24 mouse cellular contexts compared by ENCODE assay signal in genomic region chr6:146740724-146741123, GRCm38 (mm10). TPM values are rescaled to one million over a fixed set of nuclear protein-coding genes. Genes with fewer than 3 reads are reported as not detected.
DNase-seq lines count a peak whose midpoint lies in the region; ATAC-seq and TF ChIP-seq lines count a peak whose summit lies in the region.
"Had no signal": no experiment of that assay in that cellular context is flagged by ENCODE, and none has a peak within 500 bp of the region (broad histone marks: within the 10 kb centered on the region; RNA-seq: fewer than 3 reads in every experiment).

No protein-coding gene starts in this region.

- no peaks in the 10 kb centered on the region for H3K27me3 ChIP-seq in intestine, embryonic 16.5 days (replicated peaks; ENCODE audit: control insufficient read depth, insufficient read depth, low read length)
- H3K27me3 ChIP-seq in intestine, postnatal 0 days (replicated peaks; ENCODE audit: control insufficient read depth, insufficient read depth, low read length) = no peaks in the 10 kb centered on the region
- no peaks in the 10 kb centered on the region for H3K27me3 ChIP-seq in liver, embryonic 13.5 days
- no peaks in the 10 kb centered on the region for H3K27me3 ChIP-seq in MEL (ENCODE audit: control insufficient read depth in 1 of 2, insufficient read depth in 2 of 2, low read length in 2 of 2)
- H3K27me3 ChIP-seq: embryonic facial prominence, embryonic 13.5 days; embryonic facial prominence, embryonic 15.5 days; forebrain, embryonic 12.5 days had no signal

- peaks cover 11% of the 10 kb centered on the region; the same call in 1 of the 2 replicates for H3K79me2 ChIP-seq in MEL (ENCODE audit: control insufficient read depth, insufficient read depth, low read length, poor library complexity)

- TF ChIP-seq EP300 in MEL (IDR thresholded peaks at IDR 0.05; ENCODE audit: low read depth in 1 of 2, low read length in 2 of 2) = peak; percentile 59 to 69; a peak in 3 of 4 replicates

- no peaks in the 10 kb centered on the region for H3K36me3 ChIP-seq in intestine, embryonic 16.5 days (ENCODE audit: control insufficient read depth, insufficient read depth, low read length)
- H3K36me3 ChIP-seq in intestine, postnatal 0 days (ENCODE audit: control insufficient read depth, insufficient read depth) = no peaks in the 10 kb centered on the region
- no peaks in the 10 kb centered on the region for H3K36me3 ChIP-seq in liver, embryonic 13.5 days
- peaks cover 0 to 33% of the 10 kb centered on the region in 2 experiments; a peak in 2 of 4 replicates for H3K36me3 ChIP-seq in MEL (ENCODE audit: control insufficient read depth in 1 of 2, insufficient read depth in 2 of 2, low read length in 2 of 2)
- H3K36me3 ChIP-seq: embryonic facial prominence, embryonic 13.5 days; embryonic facial prominence, embryonic 15.5 days; forebrain, embryonic 10.5 days; forebrain, embryonic 12.5 days had no signal

- peaks cover 2% of the 10 kb centered on the region; the same call in 1 of the 2 replicates for H3K4me1 ChIP-seq in intestine, embryonic 16.5 days (ENCODE audit: control insufficient read depth, insufficient read depth, low read length)
- H3K4me1 ChIP-seq in intestine, postnatal 0 days (replicated peaks; ENCODE audit: control insufficient read depth, insufficient read depth, low read length) = peaks cover 2% of the 10 kb centered on the region; the same call in 1 of the 2 replicates
- H3K4me1 ChIP-seq in liver, embryonic 13.5 days (replicated peaks) = peaks cover 10% of the 10 kb centered on the region
- H3K4me1 ChIP-seq in MEL (ENCODE audit: control insufficient read depth in 1 of 2, insufficient read depth in 2 of 2, low read length in 2 of 2) = peaks cover 10 to 23% of the 10 kb centered on the region in 2 experiments
- H3K4me1 ChIP-seq: forebrain, embryonic 12.5 days had no signal

- TF ChIP-seq POLR2A in MEL (IDR thresholded peaks at IDR 0.05; ENCODE audit: control insufficient read depth in 1 of 2, insufficient read depth in 1 of 2, low read depth in 1 of 2, low read length in 2 of 2, poor library complexity in 1 of 2) = no peak

- H3K27ac ChIP-seq in intestine, embryonic 16.5 days (ENCODE audit: low read length) = no peak overlapping the region
- no peak overlapping the region for H3K27ac ChIP-seq in intestine, postnatal 0 days (ENCODE audit: low read depth, low read length)
- H3K27ac ChIP-seq in liver, embryonic 13.5 days = no peak overlapping the region
- peak overlapping the region; percentile 44; the same call in 1 of the 2 replicates for H3K27ac ChIP-seq in MEL (ENCODE audit: control insufficient read depth, low read depth, low read length)
- H3K27ac ChIP-seq: embryonic facial prominence, embryonic 13.5 days; embryonic facial prominence, embryonic 15.5 days; forebrain, embryonic 10.5 days; forebrain, embryonic 12.5 days had no signal

- H3K9me3 ChIP-seq in intestine, embryonic 16.5 days (ENCODE audit: control insufficient read depth, low read length) = no peaks in the 10 kb centered on the region
- H3K9me3 ChIP-seq in intestine, postnatal 0 days (ENCODE audit: control insufficient read depth) = no peaks in the 10 kb centered on the region
- H3K9me3 ChIP-seq in liver, embryonic 13.5 days (replicated peaks) = no peaks in the 10 kb centered on the region
- H3K9me3 ChIP-seq in MEL (replicated peaks; ENCODE audit: insufficient read depth, low read length) = no peaks in the 10 kb centered on the region
- H3K9me3 ChIP-seq: embryonic facial prominence, embryonic 13.5 days; embryonic facial prominence, embryonic 15.5 days; forebrain, embryonic 10.5 days; forebrain, embryonic 12.5 days had no signal

- no peak overlapping the region for H3K4me3 ChIP-seq in intestine, embryonic 16.5 days (ENCODE audit: low read length)
- no peak overlapping the region for H3K4me3 ChIP-seq in intestine, postnatal 0 days (ENCODE audit: low read depth, low read length)
- no peak overlapping the region for H3K4me3 ChIP-seq in liver, embryonic 13.5 days (replicated peaks)
- no peak overlapping the region for H3K4me3 ChIP-seq in MEL (ENCODE audit: control insufficient read depth in 1 of 2, insufficient read depth in 1 of 2, low read depth in 2 of 2, low read length in 2 of 2)
- H3K4me3 ChIP-seq: embryonic facial prominence, embryonic 13.5 days; embryonic facial prominence, embryonic 15.5 days; erythroblast, embryonic 14.5 days; forebrain, embryonic 10.5 days; forebrain, embryonic 12.5 days had no signal

- H3K4me2 ChIP-seq in intestine, embryonic 16.5 days (ENCODE audit: low read depth, low read length) = no peak overlapping the region
- no peak overlapping the region for H3K4me2 ChIP-seq in intestine, postnatal 0 days (replicated peaks; ENCODE audit: low read depth)
- no peak overlapping the region for H3K4me2 ChIP-seq in liver, embryonic 13.5 days
- H3K4me2 ChIP-seq: embryonic facial prominence, embryonic 13.5 days; embryonic facial prominence, embryonic 15.5 days; forebrain, embryonic 12.5 days had no signal

- DNase-seq in liver, embryonic 13.5 days = no peak
- DNase-seq in liver (no peak), MEL (ENCODE audit: low read depth, low spot score) (no peak)
- DNase-seq in lung, postnatal 14 days = no peak
- DNase-seq: adrenal gland, adult 2 months; adrenal gland, postnatal 10 days; adrenal gland, postnatal 25 days; cerebellum, adult 11 months; cerebellum, adult 18-20 months; cerebellum, adult 8-10 months; cerebellum, adult 9-11 months; cerebellum, postnatal 14 days; cerebellum, postnatal 36 days; embryo, embryonic 11 days; forebrain, postnatal 0 days had no signal

- no peak overlapping the region for H3K9ac ChIP-seq in intestine, embryonic 16.5 days (ENCODE audit: low read depth, low read length)
- no peak overlapping the region for H3K9ac ChIP-seq in intestine, postnatal 0 days (ENCODE audit: low read depth, low read length)
- H3K9ac ChIP-seq in liver, embryonic 13.5 days = no peak overlapping the region
- H3K9ac ChIP-seq in MEL (ENCODE audit: control insufficient read depth, low read depth, low read length, poor library complexity, severe bottlenecking) = no peak overlapping the region
- H3K9ac ChIP-seq: embryonic facial prominence, embryonic 13.5 days; embryonic facial prominence, embryonic 15.5 days; forebrain, embryonic 12.5 days; forebrain, postnatal 0 days had no signal

- no peak for TF ChIP-seq RAD21 in MEL (IDR thresholded peaks at IDR 0.05; ENCODE audit: low read depth, low read length)

- 0 out of 2 replicates have a peak, but pooled peaks have one; percentile 33 for ATAC-seq in intestine, embryonic 16.5 days
- ATAC-seq in intestine, postnatal 0 days = no peak
- peak; percentile 26; the same call in 1 of the 2 replicates for ATAC-seq in liver, embryonic 13.5 days (ENCODE audit: low read depth)
- ATAC-seq: forebrain, embryonic 14.5 days; forebrain, postnatal 0 days had no signal

- TF ChIP-seq CTCF in intestine, postnatal 0 days (IDR thresholded peaks at IDR 0.05; ENCODE audit: low read depth) = no peak
- TF ChIP-seq CTCF in MEL (IDR thresholded peaks at IDR 0.05 in 2 of 3, conservative IDR thresholded peaks at IDR 0.05 in 1 of 3; ENCODE audit: control insufficient read depth in 1 of 3, insufficient read depth in 1 of 3, low read depth in 2 of 3, low read length in 3 of 3, poor library complexity in 1 of 3, severe bottlenecking in 1 of 3) = no peak

TF ChIP-seq in MEL, 35 proteins besides CTCF, POLR2A, EP300 and RAD21:
- TF ChIP-seq GABPA (IDR thresholded peaks at IDR 0.05; ENCODE audit: low read depth, low read length) = no peak
- no peak for TF ChIP-seq POLR2AphosphoS5 (IDR thresholded peaks at IDR 0.05; ENCODE audit: borderline replicate concordance, low read depth, low read length)
- no peak for TF ChIP-seq ELF1 (IDR thresholded peaks at IDR 0.05; ENCODE audit: low read depth, low read length)
- 0 out of 2 replicates have a peak, but pooled peaks have one; percentile 43 for TF ChIP-seq TCF12 (IDR thresholded peaks at IDR 0.05; ENCODE audit: low read depth, low read length)
- TF ChIP-seq GATA1 (IDR thresholded peaks at IDR 0.05; ENCODE audit: low read depth, low read length) = peak; percentile 81
- TF ChIP-seq ETS1 (IDR thresholded peaks at IDR 0.05; ENCODE audit: low read depth, low read length) = peak; percentile 66

RNA-seq across cellular contexts. Expression of gene Stk38l, which starts 15.9 kb away (rescaled TPM):
- 17.1 and 17.9 TPM in 2 replicates for polyA plus RNA-seq in intestine, embryonic 16.5 days (2015; fragmentation: Nextera tagmentation; extraction: Ambion mirVana)
- 11.6 and 13.4 TPM in 2 replicates for polyA plus RNA-seq in intestine, postnatal 0 days (2015; fragmentation: Nextera tagmentation; extraction: Ambion mirVana)
- polyA plus RNA-seq in liver, embryonic 13.5 days (2015; fragmentation: Nextera tagmentation; extraction: Ambion mirVana) = 5.1 and 5.7 TPM in 2 replicates
- total RNA-seq in MEL (2012; rRNA removed) = 5.1 and 6.2 TPM in 2 replicates
- polyA plus RNA-seq in MEL (2012; ENCODE audit: insufficient read depth in 1 of 2, insufficient read length in 2 of 2, low read depth in 1 of 2, low replicate concordance in 2 of 2, missing spikeins in 1 of 2) = 1 to 10 TPM in 1 of 2 experiments, not detected in 1; 9.2 TPM

RNA-seq across cellular contexts. Expression of gene Arntl2, which starts 55.1 kb away (rescaled TPM):
- polyA plus RNA-seq in intestine, embryonic 16.5 days (2015; fragmentation: Nextera tagmentation; extraction: Ambion mirVana) = 2.3 and 2.6 TPM in 2 replicates
- polyA plus RNA-seq in intestine, postnatal 0 days (2015; fragmentation: Nextera tagmentation; extraction: Ambion mirVana) = 0.52 and 0.76 TPM in 2 replicates
- polyA plus RNA-seq in liver, embryonic 13.5 days (2015; fragmentation: Nextera tagmentation; extraction: Ambion mirVana) = 0.30 and 0.31 TPM in 2 replicates
- 16.8 and 20.2 TPM in 2 replicates for total RNA-seq in MEL (2012; rRNA removed)
- 10 to 100 TPM in 1 of 2 experiments, not detected in 1; 20.6 TPM for polyA plus RNA-seq in MEL (2012; ENCODE audit: insufficient read depth in 1 of 2, insufficient read length in 2 of 2, low read depth in 1 of 2, low replicate concordance in 2 of 2, missing spikeins in 1 of 2)
- total RNA-seq: common myeloid progenitor, adult 5-6 weeks had no signal
- polyA plus RNA-seq: erythroblast, embryonic 14.5 days had no signal
